Mouse (Mus musculus) embryonic facial prominence, embryonic 12.5 days (tissue): ENCODE results near the gene Ipo4. TPM values are rescaled to one million over a fixed set of nuclear protein-coding genes. Genes with fewer than 3 reads are reported as not detected.

Experiments
- ATAC-seq: fragments of 200-750 bp; cut with Nextera tagmentation; 2 replicates; pipeline ENCODE4 v1.8.0; 2017; ENCODE audit not compliant: insufficient number of reproducible peaks, insufficient read depth, low FRiP score, low TSS enrichment
- H3K27ac ChIP-seq: fragments of 300-500 bp; sonication (generic); 2 replicates; pipeline ENCODE4 v1.5.1; 2016; ENCODE audit warnings: mild to moderate bottlenecking
- H3K27me3 ChIP-seq: fragments of 300-500 bp; sonication (generic); 2 replicates; pipeline ENCODE4 v1.6.1; 2016; ENCODE audit warnings: mild to moderate bottlenecking, moderate library complexity
- H3K36me3 ChIP-seq: fragments of 300-500 bp; sonication (generic); 2 replicates; pipeline ENCODE4 v1.6.1; 2016; ENCODE audit warnings: mild to moderate bottlenecking
- H3K4me1 ChIP-seq: fragments of 300-500 bp; sonication (generic); 2 replicates; pipeline ENCODE4 v1.6.1; 2016
- H3K4me2 ChIP-seq: fragments of 300-500 bp; sonication (generic); replicated peaks from 2 replicates; pipeline ENCODE4 v1.6.1; 2016; ENCODE audit warnings: mild to moderate bottlenecking, moderate library complexity
- H3K4me3 ChIP-seq: fragments of 300-500 bp; sonication (generic); 2 replicates; pipeline ENCODE4 v1.5.1; 2016; ENCODE audit warnings: mild to moderate bottlenecking
- H3K9ac ChIP-seq: fragments of 300-500 bp; sonication (generic); 2 replicates; pipeline ENCODE4 v1.6.1; 2016; ENCODE audit warnings: mild to moderate bottlenecking, moderate library complexity
- H3K9me3 ChIP-seq: fragments of 300-500 bp; sonication (generic); 2 replicates; pipeline ENCODE4 v1.6.1; 2016; ENCODE audit warnings: mild to moderate bottlenecking, moderate library complexity
- WGBS: fragments of 180-500 bp; shearing (Covaris S2); methylation state at CpG from one replicate; pipeline ENCODE4 v1.1.7; 2016; 5-methylcytosine and 5-hydroxymethylcytosine counted together
- polyA plus RNA-seq: library from polyadenylated mRNA; unstranded; fragments of >200 nt; fragmentation: Nextera tagmentation; extraction: Ambion mirVana; gene quantifications from 2 replicates; pipeline ENCODE4 v1.2.1, GENCODE M21; 2016

Gene Ipo4
- 99.8 and 117 TPM in 2 replicates for polyA plus RNA-seq

DNA sequence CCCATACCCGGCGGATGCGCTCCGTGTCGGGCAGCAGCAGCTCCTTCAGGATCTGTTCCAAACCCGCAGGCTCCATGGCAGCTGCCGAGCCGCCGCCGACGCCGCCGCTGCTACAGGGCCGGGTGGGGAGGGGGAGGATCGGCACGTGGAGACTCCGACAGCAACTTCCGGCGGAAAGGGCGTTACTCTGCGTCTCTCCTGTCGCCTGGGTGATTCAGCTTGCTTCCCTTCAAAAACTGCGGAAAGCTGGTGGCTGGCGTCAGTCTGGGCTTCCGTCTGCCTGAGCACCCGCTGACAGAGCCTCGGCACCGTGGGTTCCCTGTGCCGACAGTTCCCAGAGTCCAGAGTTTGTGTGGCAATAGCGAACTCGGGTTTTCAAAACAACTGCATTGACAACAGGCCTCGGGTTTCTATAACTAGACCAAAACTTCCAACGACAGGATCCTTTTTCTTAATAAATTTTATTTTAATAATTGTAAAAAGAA is at the start of gene Ipo4:
Gene Ipo4 (minus strand): TSS at position 435 of the 485 bp plus-strand sequence.
- H3K9ac ChIP-seq, result peak within 1 kb of the TSS; percentile 67
- no peaks in the 10 kb centered on the region for H3K9me3 ChIP-seq
- peak within 1 kb of the TSS; percentile 94 for H3K4me2 ChIP-seq
- H3K27me3 ChIP-seq, result no peaks in the 10 kb centered on the region
- peaks cover 81% of the 10 kb centered on the region for H3K36me3 ChIP-seq
- H3K4me1 ChIP-seq, result peaks cover 13% of the 10 kb centered on the region
- 2% methylated on average over 33 of the region's 33 CpGs for WGBS
- H3K27ac ChIP-seq, result peak within 1 kb of the TSS; percentile 41; the same call in 1 of the 2 replicates
- peak; percentile 71 for ATAC-seq
- peak within 1 kb of the TSS; percentile 59 for H3K4me3 ChIP-seq

- peaks cover 10% of the 10 kb centered on the region for H3K4me1 ChIP-seq
- no peaks in the 10 kb centered on the region for H3K27me3 ChIP-seq
- H3K4me2 ChIP-seq, result peak overlapping the region; percentile 85
- peaks cover 33% of the 10 kb centered on the region for H3K36me3 ChIP-seq
- H3K9me3 ChIP-seq, result no peaks in the 10 kb centered on the region
- H3K9ac ChIP-seq, result peak overlapping the region; percentile 71
- 0 out of 2 replicates have a peak overlapping the region, but pooled peaks have one; percentile 83 for H3K27ac ChIP-seq
- 12% methylated on average over 3 of the region's 3 CpGs for WGBS
- peak overlapping the region; percentile 82 for H3K4me3 ChIP-seq
- peak; percentile 23; the same call in 1 of the 2 replicates for ATAC-seq
Measured at GRCm38 (mm10) chr14:55682118-55682493, 46.3 kb upstream of the Ipo4 start.

DNA sequence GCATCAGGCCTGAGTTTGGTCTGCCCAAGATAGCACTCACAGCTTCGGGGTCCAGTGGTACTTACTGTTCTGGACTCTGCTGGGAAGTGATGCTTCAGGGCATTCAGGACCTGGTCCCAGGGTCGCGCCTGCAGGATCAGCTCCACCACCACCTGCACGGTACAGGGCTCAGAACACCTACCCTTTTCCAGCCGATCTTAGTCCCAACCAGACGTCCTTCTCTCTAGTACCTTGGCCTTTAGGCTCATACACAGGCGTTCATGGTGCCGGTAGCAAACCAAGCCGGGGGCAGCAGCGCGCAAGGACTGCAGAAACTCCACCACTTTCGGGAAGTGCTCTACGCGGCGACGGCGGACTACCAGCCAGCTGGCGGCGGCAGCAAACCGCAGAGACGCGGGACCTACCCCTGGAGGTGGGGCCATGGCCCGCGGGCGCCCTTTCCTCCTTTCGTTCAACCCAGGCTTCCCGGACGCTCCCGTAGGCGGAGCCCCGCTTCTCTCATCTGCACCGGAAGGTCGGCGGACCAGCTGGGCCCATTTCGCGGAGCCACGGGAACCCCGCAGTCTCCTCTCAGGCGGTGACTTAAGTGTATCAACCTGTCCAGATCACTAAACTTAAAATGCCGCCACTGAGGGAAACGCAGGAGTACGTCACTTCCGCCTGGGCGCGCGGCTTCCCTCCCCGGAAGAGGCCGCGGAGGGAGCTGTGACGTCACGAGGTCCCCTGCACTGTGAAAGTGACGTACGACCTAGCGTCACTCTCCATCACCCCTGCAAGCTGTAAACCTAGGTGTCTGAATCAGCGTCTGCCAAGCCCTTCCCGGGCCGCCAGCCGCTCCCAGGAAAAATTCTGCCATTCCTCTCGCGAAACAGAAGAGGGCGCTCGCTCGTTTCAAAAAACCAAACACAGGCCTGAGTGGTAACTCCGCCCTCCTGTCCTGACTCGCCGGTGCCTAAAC is 45.7 kb upstream of the Ipo4 start, which contains the start of gene Tinf2:
Gene Tinf2 (minus strand): TSS at position 661 of the 958 bp plus-strand sequence.
- no peaks in the 10 kb centered on the region for H3K9me3 ChIP-seq
- peaks cover 40% of the 10 kb centered on the region for H3K36me3 ChIP-seq
- peak within 1 kb of the TSS; percentile 71 for H3K9ac ChIP-seq
- H3K4me1 ChIP-seq, result peaks cover 10% of the 10 kb centered on the region
- H3K27ac ChIP-seq, result peak within 1 kb of the TSS; percentile 83
- peak; percentile 94 for ATAC-seq
- H3K4me2 ChIP-seq, result peak within 1 kb of the TSS; percentile 85
- no peaks in the 10 kb centered on the region for H3K27me3 ChIP-seq
- under 1% methylated on average over 66 of the region's 66 CpGs for WGBS
- H3K4me3 ChIP-seq, result peak within 1 kb of the TSS; percentile 82

DNA sequence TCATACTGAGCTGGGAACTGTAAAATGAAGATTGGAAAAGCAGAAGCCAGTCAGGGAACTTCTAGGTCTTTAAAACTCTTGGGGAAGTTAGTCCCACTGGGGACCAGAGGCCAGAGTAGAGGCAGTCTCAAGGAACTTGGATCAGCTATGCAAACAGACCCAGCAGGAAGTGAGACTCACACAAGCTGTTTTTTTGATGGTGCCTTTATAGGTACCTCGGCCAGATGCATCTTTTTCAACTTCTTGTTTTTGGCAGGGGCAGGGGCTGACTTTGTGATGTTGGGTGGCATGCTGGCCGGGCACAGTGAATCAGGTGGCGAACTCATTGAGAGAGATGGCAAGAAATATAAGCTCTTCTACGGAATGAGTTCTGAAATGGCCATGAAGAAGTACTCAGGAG is 41.9 kb upstream of the Ipo4 start:
- Histone ChIP-seq H3K4me1 (peaks cover 15% of the 10 kb centered on the region), H3K27ac (no peak overlapping the region), H3K9ac (no peak overlapping the region), H3K9me3 (no peaks in the 10 kb centered on the region), H3K27me3 (no peaks in the 10 kb centered on the region), H3K4me3 (no peak overlapping the region), H3K4me2 (no peak overlapping the region), H3K36me3 (peaks cover 58% of the 10 kb centered on the region)
- no peak for ATAC-seq
- WGBS, result 87% methylated on average over 4 of the region's 4 CpGs

GRCm38 (mm10) chr14:55672741-55673060 is 36.9 kb upstream of the Ipo4 start:
- Histone ChIP-seq H3K27me3 (no peaks in the 10 kb centered on the region), H3K9me3 (no peaks in the 10 kb centered on the region), H3K4me1 (peaks cover 16% of the 10 kb centered on the region; the same call in 1 of the 2 replicates), H3K4me3 (peak overlapping the region; percentile 78), H3K4me2 (peak overlapping the region; percentile 86), H3K27ac (no peak overlapping the region), H3K36me3 (peaks cover 30% of the 10 kb centered on the region), H3K9ac (peak overlapping the region; percentile 64)
- WGBS, result 74% methylated on average over 7 of the region's 7 CpGs
- no peak for ATAC-seq

- H3K9ac ChIP-seq, result peak within 1 kb of the TSS; percentile 78
- under 1% methylated on average over 38 of the region's 38 CpGs for WGBS
Measured at GRCm38 (mm10) chr14:55671833-55672740, 36.3 kb upstream of the Ipo4 start, which contains the start of the genes Gmpr2 and Nedd8. Gene Gmpr2, plus strand, starts transcription at chr14:55671941. Gene Nedd8, minus strand, starts transcription at chr14:55672124.

GRCm38 (mm10) chr14:55671486-55671832 is 35.7 kb upstream of the Ipo4 start:
- peak; percentile 50 for ATAC-seq

More at GRCm38 (mm10) chr14:55671833-55672740, 36.3 kb upstream of the Ipo4 start, which contains the start of the genes Gmpr2 and Nedd8:
- Histone ChIP-seq H3K36me3 (peaks cover 24% of the 10 kb centered on the region), H3K27ac (peak within 1 kb of the TSS; percentile 85), H3K9me3 (no peaks in the 10 kb centered on the region), H3K27me3 (no peaks in the 10 kb centered on the region), H3K4me1 (peaks cover 16% of the 10 kb centered on the region; the same call in 1 of the 2 replicates), H3K4me3 (peak within 1 kb of the TSS; percentile 78), H3K4me2 (peak within 1 kb of the TSS; percentile 86)
- ATAC-seq, result peak; percentile 97

DNA sequence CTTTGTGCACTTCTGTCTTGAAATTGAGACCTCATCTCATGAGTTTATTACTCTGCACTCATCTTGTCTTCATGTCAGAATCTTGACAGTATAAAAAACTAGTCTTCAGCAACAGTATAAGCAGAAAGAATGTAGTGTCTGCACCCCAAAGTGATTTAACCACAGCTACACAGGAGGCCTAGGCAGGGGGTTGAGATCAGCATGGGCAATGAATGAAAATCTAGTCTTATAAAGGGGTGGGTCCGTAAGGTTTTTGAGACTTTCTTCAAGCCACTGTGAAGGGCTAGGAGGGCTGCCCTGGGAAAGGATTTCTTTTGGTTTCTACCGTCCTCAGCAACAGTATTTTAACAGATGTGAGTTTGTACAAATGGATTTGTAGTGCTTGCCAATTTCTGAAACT is 24.9 kb upstream of the Ipo4 start:
- peak overlapping the region; percentile 51 for H3K4me2 ChIP-seq
- 0 out of 2 replicates have a peak overlapping the region, but pooled peaks have one; percentile 83 for H3K27ac ChIP-seq
- 56% methylated on average over 2 of the region's 2 CpGs for WGBS
- no peak for ATAC-seq
- peaks cover 33% of the 10 kb centered on the region for H3K36me3 ChIP-seq
- H3K9me3 ChIP-seq, result no peaks in the 10 kb centered on the region
- peak overlapping the region; percentile 62 for H3K4me3 ChIP-seq
- no peak overlapping the region for H3K9ac ChIP-seq
- H3K27me3 ChIP-seq, result no peaks in the 10 kb centered on the region
- peaks cover 5% of the 10 kb centered on the region; the same call in 1 of the 2 replicates for H3K4me1 ChIP-seq

More at GRCm38 (mm10) chr14:55671486-55671832, 35.7 kb upstream of the Ipo4 start:
- Histone ChIP-seq H3K9me3 (no peaks in the 10 kb centered on the region), H3K4me1 (peaks cover 16% of the 10 kb centered on the region; the same call in 1 of the 2 replicates), H3K9ac (peak overlapping the region; percentile 78), H3K4me3 (peak overlapping the region; percentile 78), H3K4me2 (peak overlapping the region; percentile 86), H3K27me3 (no peaks in the 10 kb centered on the region), H3K27ac (peak overlapping the region; percentile 85), H3K36me3 (peaks cover 23% of the 10 kb centered on the region)
- under 1% methylated on average over 12 of the region's 12 CpGs for WGBS

DNA sequence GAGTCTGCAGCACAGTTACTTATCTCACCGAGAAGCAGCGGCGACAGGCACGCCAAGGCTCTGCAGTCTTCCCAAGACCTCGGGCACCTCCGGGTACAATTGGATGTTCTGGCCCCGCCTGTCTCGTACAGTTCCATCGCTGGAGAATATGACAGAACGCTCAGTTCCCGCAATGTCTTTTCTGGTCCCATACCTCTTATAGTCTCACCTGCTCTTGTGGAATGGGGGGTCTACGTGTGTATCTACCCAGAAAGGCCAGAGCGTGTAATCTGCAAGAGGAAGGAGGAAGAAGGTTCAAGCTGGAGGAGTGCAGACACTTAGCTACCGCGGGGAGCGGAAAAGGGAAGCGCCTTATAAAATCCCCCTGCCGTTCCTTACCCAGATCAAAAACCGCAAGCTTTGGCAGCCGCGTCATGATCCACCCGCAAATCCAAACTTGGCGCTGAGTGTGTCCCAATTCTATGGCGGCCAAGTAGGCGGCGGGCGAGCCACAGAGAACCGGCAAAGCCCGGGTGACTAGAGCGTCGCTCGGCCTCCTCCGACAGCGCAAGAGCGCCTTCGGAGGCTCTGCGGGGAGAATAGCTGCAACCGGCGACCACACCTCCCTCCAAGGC is 24.3 kb upstream of the Ipo4 start, which contains the start of gene Mdp1:
Gene Mdp1 (minus strand): TSS at position 549 of the 614 bp plus-strand sequence.
- peak within 1 kb of the TSS; percentile 83 for H3K27ac ChIP-seq
- WGBS, result under 1% methylated on average over 39 of the region's 39 CpGs
- peak; percentile 83 for ATAC-seq
- no peaks in the 10 kb centered on the region for H3K27me3 ChIP-seq
- peaks cover 32% of the 10 kb centered on the region for H3K36me3 ChIP-seq
- H3K9me3 ChIP-seq, result no peaks in the 10 kb centered on the region
- peaks cover 5% of the 10 kb centered on the region; the same call in 1 of the 2 replicates for H3K4me1 ChIP-seq
- H3K9ac ChIP-seq, result peak within 1 kb of the TSS; percentile 71
- peak within 1 kb of the TSS; percentile 51 for H3K4me2 ChIP-seq
- peak within 1 kb of the TSS; percentile 62 for H3K4me3 ChIP-seq

DNA sequence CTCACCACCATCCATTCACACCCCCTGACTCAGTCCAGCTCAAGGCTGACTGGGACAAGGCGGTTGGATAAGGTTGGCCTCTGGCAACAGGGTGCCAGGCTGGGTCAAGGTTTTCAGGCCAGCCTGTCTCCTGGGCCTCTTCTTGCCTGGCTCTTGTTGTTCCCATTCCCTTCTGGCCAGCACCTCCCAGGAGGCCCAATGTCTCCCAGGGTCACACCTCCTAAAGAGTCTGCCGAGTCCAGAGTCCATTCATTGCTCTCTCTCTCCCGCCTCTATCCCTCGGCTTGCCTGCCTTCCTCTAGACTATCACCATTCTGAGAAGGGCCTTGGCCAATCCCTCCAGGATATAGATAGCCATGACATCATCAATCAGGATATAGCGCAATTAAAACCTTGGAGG is 22.3 kb upstream of the Ipo4 start:
- no peaks in the 10 kb centered on the region for H3K9me3 ChIP-seq
- H3K36me3 ChIP-seq, result peaks cover 21% of the 10 kb centered on the region
- no peaks in the 10 kb centered on the region for H3K27me3 ChIP-seq
- no peak for ATAC-seq
- H3K9ac ChIP-seq, result no peak overlapping the region
- no peak overlapping the region for H3K4me2 ChIP-seq
- H3K4me1 ChIP-seq, result peaks cover 5% of the 10 kb centered on the region; the same call in 1 of the 2 replicates
- no peak overlapping the region for H3K27ac ChIP-seq
- 93% methylated on average over 5 of the region's 5 CpGs for WGBS
- no peak overlapping the region for H3K4me3 ChIP-seq
